Mouse (Mus musculus) embryonic facial prominence, embryonic 14.5 days (tissue): ENCODE results near the gene Hspa1a. TPM values are rescaled to one million over a fixed set of nuclear protein-coding genes. Genes with fewer than 3 reads are reported as not detected.
"Not testable (repeated sequence)": the region's sequence is repeated elsewhere in the genome, so short reads cannot be mapped to it uniquely, and the experiment has no call there.

Experiments used
- ATAC-seq: fragments of 200-750 bp; cut with Nextera tagmentation; 2 replicates; pipeline ENCODE4 v1.8.0; 2017; ENCODE audit warnings: low read depth, moderate number of reproducible peaks, moderate TSS enrichment
- DNase-seq: peaks from one replicate; pipeline ENCODE4 v3.0.0-alpha.2; 2015; ENCODE audit warnings: low spot score
- H3K27ac ChIP-seq: fragments of 300-500 bp; sonication (generic); replicated peaks from 2 replicates; pipeline ENCODE4 v1.5.1; 2014; ENCODE audit warnings: low read depth, mild to moderate bottlenecking, low read length, moderate library complexity
- H3K27me3 ChIP-seq: fragments of 300-500 bp; sonication (generic); replicated peaks from 2 replicates; pipeline ENCODE4 v1.6.1; 2014; ENCODE audit warnings: low read length; ENCODE audit not compliant: control insufficient read depth, insufficient read depth
- H3K36me3 ChIP-seq: fragments of 300-500 bp; sonication (generic); 2 replicates; pipeline ENCODE4 v1.6.1; 2014; ENCODE audit warnings: low read length, mixed read lengths; ENCODE audit not compliant: control insufficient read depth, insufficient read depth
- H3K4me1 ChIP-seq: fragments of 300-500 bp; sonication (generic); 2 replicates; pipeline ENCODE4 v1.6.1; 2014; ENCODE audit warnings: antibody characterized with exemption, low read length; ENCODE audit not compliant: control insufficient read depth, insufficient read depth
- H3K4me2 ChIP-seq: fragments of 300-500 bp; sonication (generic); 2 replicates; pipeline ENCODE4 v1.6.1; 2014; ENCODE audit warnings: low read depth, mild to moderate bottlenecking, low read length, moderate library complexity, mixed read lengths
- H3K4me3 ChIP-seq: fragments of 300-500 bp; sonication (generic); 2 replicates; pipeline ENCODE4 v1.5.1; 2014; ENCODE audit warnings: low read depth, mild to moderate bottlenecking, low read length
- H3K9ac ChIP-seq: fragments of 300-500 bp; sonication (generic); 2 replicates; pipeline ENCODE4 v1.6.1; 2014; ENCODE audit warnings: low read depth, mild to moderate bottlenecking, low read length, moderate library complexity, mixed read lengths
- H3K9me3 ChIP-seq: fragments of 300-500 bp; sonication (generic); 2 replicates; pipeline ENCODE4 v1.6.1; 2016; ENCODE audit warnings: low read length; ENCODE audit not compliant: control insufficient read depth
- WGBS: fragments of 180-500 bp; shearing (Covaris S2); extraction: QIAGEN DNeasy Blood & Tissue Kit; methylation state at CpG from one replicate; pipeline ENCODE4 v1.1.7; 2014; 5-methylcytosine and 5-hydroxymethylcytosine counted together
- polyA plus RNA-seq: library from polyadenylated mRNA; unstranded; fragments of >200 nt; fragmentation: Nextera tagmentation; extraction: Ambion mirVana; gene quantifications from 2 replicates; pipeline ENCODE4 v1.2.1, GENCODE M21; 2014

Gene Hspa1a
- polyA plus RNA-seq, 1 experiment from 2014 or later, result 7.3 TPM

GRCm38 (mm10) chr17:35015296-35015695, 43.3 kb upstream of the Hspa1a start:
- ATAC-seq (no peak), DNase-seq (no peak)
- WGBS, result 90% methylated on average over 16 of the region's 16 CpGs
- Histone ChIP-seq H3K36me3 (peaks cover 66% of the 10 kb centered on the region), H3K4me1 (no peaks in the 10 kb centered on the region), H3K9ac (no peak overlapping the region), H3K4me2 (no peak overlapping the region), H3K27ac (no peak overlapping the region), H3K9me3 (no peaks in the 10 kb centered on the region), H3K27me3 (no peaks in the 10 kb centered on the region), H3K4me3 (no peak overlapping the region)

GRCm38 (mm10) chr17:35013221-35013620, 41.3 kb upstream of the Hspa1a start:
- Histone ChIP-seq H3K4me3 (no peak overlapping the region), H3K27me3 (no peaks in the 10 kb centered on the region), H3K4me2 (no peak overlapping the region), H3K36me3 (peaks cover 86% of the 10 kb centered on the region), H3K4me1 (no peaks in the 10 kb centered on the region), H3K9me3 (no peaks in the 10 kb centered on the region), H3K27ac (no peak overlapping the region), H3K9ac (no peak overlapping the region)
- ATAC-seq (no peak), DNase-seq (no peak)
- 76% methylated on average over 6 of the region's 6 CpGs for WGBS

DNA sequence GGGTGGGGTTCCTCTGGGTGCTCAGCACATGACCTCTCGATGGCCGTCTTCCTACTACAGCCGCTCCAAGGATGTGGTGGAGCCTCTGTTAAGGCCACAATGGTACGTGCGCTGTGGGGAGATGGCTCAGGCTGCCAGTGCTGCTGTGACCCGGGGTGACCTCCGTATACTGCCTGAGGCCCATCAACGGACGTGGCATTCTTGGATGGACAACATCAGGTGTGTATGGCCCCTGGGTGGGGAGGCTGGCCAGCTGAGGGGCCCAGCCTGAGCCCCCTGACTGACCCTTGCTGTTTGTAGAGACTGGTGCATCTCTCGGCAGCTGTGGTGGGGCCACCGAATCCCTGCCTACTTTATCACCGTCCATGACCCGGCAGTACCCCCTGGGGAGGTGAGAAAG, 40.5 kb upstream of the Hspa1a start:
- ATAC-seq, result no peak
- Histone ChIP-seq H3K27ac (no peak overlapping the region), H3K4me3 (no peak overlapping the region), H3K9me3 (no peaks in the 10 kb centered on the region), H3K4me1 (no peaks in the 10 kb centered on the region), H3K27me3 (no peaks in the 10 kb centered on the region), H3K9ac (no peak overlapping the region), H3K36me3 (peaks cover 93% of the 10 kb centered on the region), H3K4me2 (no peak overlapping the region)
- no peak for DNase-seq
- 85% methylated on average over 12 of the region's 13 CpGs for WGBS

- Histone ChIP-seq H3K4me3 (no peak overlapping the region), H3K27ac (no peak overlapping the region), H3K27me3 (no peaks in the 10 kb centered on the region), H3K4me1 (no peaks in the 10 kb centered on the region), H3K36me3 (peaks cover 98% of the 10 kb centered on the region), H3K9me3 (no peaks in the 10 kb centered on the region), H3K9ac (no peak overlapping the region), H3K4me2 (no peak overlapping the region)
- 90% methylated on average over 8 of the region's 8 CpGs for WGBS
- DNase-seq (no peak), ATAC-seq (no peak)
Measured at GRCm38 (mm10) chr17:35011440-35011839, 39.5 kb upstream of the Hspa1a start.

DNA sequence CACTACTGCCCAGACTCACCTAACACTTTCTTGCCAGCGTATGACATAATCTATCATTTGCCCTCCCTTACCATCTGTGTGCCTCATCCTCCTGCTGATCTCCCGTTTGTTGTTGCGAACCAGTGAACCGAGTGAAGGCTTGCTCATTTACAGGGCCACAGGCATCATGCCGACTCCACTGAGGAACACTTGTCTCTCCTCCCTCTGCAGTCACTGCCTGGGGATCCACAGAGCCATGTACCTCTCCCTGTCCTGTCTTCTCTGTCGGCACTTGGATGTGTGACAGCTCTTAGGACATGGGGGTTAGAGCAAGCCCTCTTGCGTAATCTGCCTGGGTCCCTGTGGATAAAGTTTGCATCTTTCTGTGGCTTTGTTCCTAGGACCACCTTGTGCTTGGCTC, 37.6 kb upstream of the Hspa1a start:
- Histone ChIP-seq H3K9ac (no peak overlapping the region), H3K9me3 (no peaks in the 10 kb centered on the region), H3K27ac (no peak overlapping the region), H3K4me1 (no peaks in the 10 kb centered on the region), H3K4me2 (no peak overlapping the region), H3K4me3 (no peak overlapping the region), H3K36me3 (peaks cover 96% of the 10 kb centered on the region), H3K27me3 (no peaks in the 10 kb centered on the region)
- 91% methylated on average over 7 of the region's 7 CpGs for WGBS
- no peak for ATAC-seq
- no peak for DNase-seq

DNA sequence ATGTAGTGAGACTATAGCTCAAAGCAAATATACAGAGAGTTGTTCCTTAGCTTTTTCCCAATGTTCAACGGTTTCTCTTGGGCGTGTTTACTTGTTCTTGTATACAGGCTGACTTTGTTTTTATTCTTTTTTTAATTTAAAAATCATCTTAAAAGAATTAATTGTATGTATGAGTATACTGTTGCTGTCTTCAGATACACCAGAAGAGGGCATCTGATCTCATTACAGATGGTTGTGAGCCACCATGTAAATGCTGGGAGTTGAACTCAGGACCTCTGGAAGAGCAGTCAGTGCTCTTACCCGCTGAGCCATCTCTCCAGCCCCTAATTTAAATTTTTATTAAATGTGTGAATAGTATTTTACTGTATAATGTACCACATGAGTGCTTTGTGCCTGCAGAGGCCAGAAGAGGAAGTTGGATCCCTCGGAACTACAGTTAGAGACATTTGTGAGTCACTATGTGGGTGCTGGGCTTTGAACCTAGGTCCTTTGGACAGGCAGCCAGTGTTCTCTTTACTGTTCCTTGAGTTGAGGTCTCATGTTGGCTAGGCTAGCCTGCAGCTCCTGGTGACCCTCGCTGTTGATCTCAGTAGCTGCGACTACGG, 35.5 kb upstream of the Hspa1a start:
- Histone ChIP-seq H3K27ac (no peak overlapping the region), H3K27me3 (no peaks in the 10 kb centered on the region), H3K4me2 (no peak overlapping the region), H3K4me1 (peaks cover 3% of the 10 kb centered on the region), H3K4me3 (no peak overlapping the region), H3K36me3 (peaks cover 82% of the 10 kb centered on the region), H3K9me3 (no peaks in the 10 kb centered on the region), H3K9ac (no peak overlapping the region)
- WGBS, result 95% methylated on average over 7 of the region's 7 CpGs
- DNase-seq, result no peak
- ATAC-seq, result no peak

GRCm38 (mm10) chr17:35005902-35006301, 33.9 kb upstream of the Hspa1a start:
- H3K9ac ChIP-seq, H3K4me1 ChIP-seq, H3K9me3 ChIP-seq, DNase-seq, H3K4me2 ChIP-seq, ATAC-seq, H3K27ac ChIP-seq, H3K27me3 ChIP-seq, H3K4me3 ChIP-seq: not testable (repeated sequence)
- peaks cover 67% of the 10 kb centered on the region for H3K36me3 ChIP-seq
- 93% methylated on average over 4 of the region's 5 CpGs for WGBS

GRCm38 (mm10) chr17:35005158-35005557, 33.2 kb upstream of the Hspa1a start:
- peaks cover 59% of the 10 kb centered on the region for H3K36me3 ChIP-seq

GRCm38 (mm10) chr17:35004075-35004717, 32.2 kb upstream of the Hspa1a start:
- Histone ChIP-seq H3K4me1 (peaks cover 12% of the 10 kb centered on the region), H3K4me3 (no peak overlapping the region), H3K27ac (no peak overlapping the region), H3K27me3 (no peaks in the 10 kb centered on the region), H3K9ac (no peak overlapping the region), H3K9me3 (no peaks in the 10 kb centered on the region), H3K36me3 (peaks cover 53% of the 10 kb centered on the region), H3K4me2 (no peak overlapping the region)
- no peak for ATAC-seq
- WGBS, result 91% methylated on average over 16 of the region's 17 CpGs
- DNase-seq, result no peak

More at GRCm38 (mm10) chr17:35005158-35005557, 33.2 kb upstream of the Hspa1a start:
- H3K4me3 ChIP-seq, result no peak overlapping the region
- ATAC-seq (no peak), DNase-seq (no peak)
- no peaks in the 10 kb centered on the region for H3K9me3 ChIP-seq
- no peaks in the 10 kb centered on the region for H3K27me3 ChIP-seq
- no peak overlapping the region for H3K9ac ChIP-seq
- peaks cover 7% of the 10 kb centered on the region for H3K4me1 ChIP-seq
- H3K4me2 ChIP-seq, result no peak overlapping the region
- no peak overlapping the region for H3K27ac ChIP-seq
- WGBS, result 90% methylated on average over 9 of the region's 10 CpGs
